Mouse (Mus musculus) limb, embryonic 14.5 days (tissue): ENCODE measurements around the gene Cfap221. TPM values are rescaled to one million over a fixed set of nuclear protein-coding genes. Genes with fewer than 3 reads are reported as not detected.

Source experiments
- ATAC-seq: fragments of 200-750 bp; cut with Nextera tagmentation; 2 replicates; pipeline ENCODE4 v1.8.0; 2017; ENCODE audit warnings: low read depth, moderate number of reproducible peaks, moderate TSS enrichment; ENCODE audit not compliant: low FRiP score
- DNase-seq: peaks from one replicate; pipeline ENCODE4 v3.0.0-alpha.2; 2015; ENCODE audit warnings: low spot score
- H3K27ac ChIP-seq: fragments of 300-500 bp; sonication (generic); replicated peaks from 2 replicates; pipeline ENCODE4 v1.5.1; 2014; ENCODE audit warnings: low read depth, mild to moderate bottlenecking, low read length, moderate library complexity, mixed read lengths
- H3K27me3 ChIP-seq: fragments of 300-500 bp; sonication (generic); 2 replicates; pipeline ENCODE4 v1.6.1; 2014; ENCODE audit warnings: low read length, mixed read lengths; ENCODE audit not compliant: control insufficient read depth, insufficient read depth
- H3K36me3 ChIP-seq: fragments of 300-500 bp; sonication (generic); 2 replicates; pipeline ENCODE4 v1.6.1; 2014; ENCODE audit warnings: mild to moderate bottlenecking, low read length, moderate library complexity, mixed read lengths; ENCODE audit not compliant: control insufficient read depth, insufficient read depth
- H3K4me1 ChIP-seq: fragments of 300-500 bp; sonication (generic); 2 replicates; pipeline ENCODE4 v1.6.1; 2014; ENCODE audit warnings: antibody characterized with exemption, low read length, mixed read lengths; ENCODE audit not compliant: control insufficient read depth, insufficient read depth
- H3K4me2 ChIP-seq: fragments of 300-500 bp; sonication (generic); replicated peaks from 2 replicates; pipeline ENCODE4 v1.6.1; 2014; ENCODE audit warnings: low read depth, mild to moderate bottlenecking, low read length, moderate library complexity; ENCODE audit not compliant: severe bottlenecking
- H3K4me3 ChIP-seq: fragments of 300-500 bp; sonication (generic); replicated peaks from 2 replicates; pipeline ENCODE4 v1.5.1; 2014; ENCODE audit warnings: low read length
- H3K9ac ChIP-seq: fragments of 300-500 bp; sonication (generic); 2 replicates; pipeline ENCODE4 v1.6.1; 2014; ENCODE audit warnings: mild to moderate bottlenecking, low read depth, low read length, moderate library complexity; ENCODE audit not compliant: severe bottlenecking
- H3K9me3 ChIP-seq: fragments of 300-500 bp; sonication (generic); 2 replicates; pipeline ENCODE4 v1.6.1; 2016; ENCODE audit warnings: low read length; ENCODE audit not compliant: control insufficient read depth
- POLR2A ChIP-seq: fragments of 200-500 bp; IDR thresholded peaks from 2 replicates; pipeline ENCODE4 v1.8.0; 2012; ENCODE audit warnings: inconsistent platforms, mild to moderate bottlenecking, moderate library complexity, borderline replicate concordance; ENCODE audit not compliant: insufficient read depth, insufficient read length; ENCODE audit errors: extremely low read depth
- WGBS: fragments of 180-500 bp; shearing (Covaris S2); extraction: QIAGEN DNeasy Blood & Tissue Kit; methylation state at CpG from one replicate; pipeline ENCODE4 v1.1.7; 2014; 5-methylcytosine and 5-hydroxymethylcytosine counted together
- polyA plus RNA-seq, 2 experiments: library from polyadenylated mRNA; depleted of rRNA in 1 of 2; stranded (reverse) in 1 of 2; unstranded in 1 of 2; fragments of >200 nt; fragmentation: Nextera tagmentation in 1 of 2; extraction: Ambion mirVana in 1 of 2; gene quantifications; 2 replicates each; pipeline versions ENCODE4 v1.2.1 to v1.2.3; 2012 to 2014

Gene Cfap221
- polyA plus RNA-seq, 2 experiments: 0.06 TPM; not detected in 1

GRCm38 (mm10) chr1:119902551-119903230 is 94.3 kb downstream of the Cfap221 start:
- 9% methylated on average over 8 of the region's 8 CpGs for WGBS
- H3K9ac ChIP-seq: no peak overlapping the region; the same call in 1 of the 2 replicates
- H3K4me1 ChIP-seq: peaks cover 11% of the 10 kb centered on the region
- no peak for TF ChIP-seq POLR2A
- no peak overlapping the region for H3K4me3 ChIP-seq
- no peak overlapping the region for H3K4me2 ChIP-seq
- no peak overlapping the region for H3K27ac ChIP-seq
- DNase-seq: peak; percentile 27
- no peaks in the 10 kb centered on the region for H3K36me3 ChIP-seq
- no peaks in the 10 kb centered on the region for H3K27me3 ChIP-seq
- H3K9me3 ChIP-seq: no peaks in the 10 kb centered on the region
- ATAC-seq: peak; percentile 38

GRCm38 (mm10) chr1:119899195-119900123 is 97.6 kb downstream of the Cfap221 start:
- Histone ChIP-seq H3K4me2 (no peak overlapping the region), H3K36me3 (no peaks in the 10 kb centered on the region), H3K4me3 (no peak overlapping the region), H3K9ac (no peak overlapping the region), H3K27me3 (no peaks in the 10 kb centered on the region), H3K27ac (no peak overlapping the region), H3K9me3 (no peaks in the 10 kb centered on the region), H3K4me1 (peaks cover 11% of the 10 kb centered on the region)
- WGBS: 75% methylated on average over 11 of the region's 11 CpGs
- ATAC-seq (0 out of 2 replicates have a peak, but pooled peaks have one; percentile 48), DNase-seq (peak; percentile 13)
- TF ChIP-seq POLR2A: no peak

- WGBS: 40% methylated on average over 6 of the region's 6 CpGs
These were observed 102.1 kb downstream of the Cfap221 start for GRCm38 (mm10) chr1:119894936-119895335.

GRCm38 (mm10) chr1:119893600-119893999 is 103.4 kb downstream of the Cfap221 start:
- H3K4me1 ChIP-seq: no peaks in the 10 kb centered on the region
- no peak overlapping the region for H3K4me2 ChIP-seq
- no peaks in the 10 kb centered on the region for H3K36me3 ChIP-seq
- H3K4me3 ChIP-seq: no peak overlapping the region
- H3K27ac ChIP-seq: no peak overlapping the region
- DNase-seq: no peak
- ATAC-seq: no peak
- H3K27me3 ChIP-seq: no peaks in the 10 kb centered on the region
- no peak overlapping the region for H3K9ac ChIP-seq
- WGBS: 86% methylated on average over 3 of the region's 3 CpGs
- no peak for TF ChIP-seq POLR2A
- no peaks in the 10 kb centered on the region for H3K9me3 ChIP-seq

More at GRCm38 (mm10) chr1:119894936-119895335, 102.1 kb downstream of the Cfap221 start:
- Histone ChIP-seq H3K27ac (no peak overlapping the region), H3K4me2 (no peak overlapping the region), H3K27me3 (no peaks in the 10 kb centered on the region), H3K9ac (no peak overlapping the region), H3K4me3 (no peak overlapping the region), H3K4me1 (no peaks in the 10 kb centered on the region), H3K36me3 (no peaks in the 10 kb centered on the region), H3K9me3 (no peaks in the 10 kb centered on the region)
- TF ChIP-seq POLR2A: no peak
- ATAC-seq (peak; percentile 53), DNase-seq (peak; percentile 40)

GRCm38 (mm10) chr1:119892933-119893332 is 104.1 kb downstream of the Cfap221 start:
- Histone ChIP-seq H3K27me3 (no peaks in the 10 kb centered on the region), H3K27ac (no peak overlapping the region), H3K9ac (no peak overlapping the region), H3K36me3 (no peaks in the 10 kb centered on the region), H3K9me3 (no peaks in the 10 kb centered on the region), H3K4me3 (no peak overlapping the region), H3K4me2 (no peak overlapping the region), H3K4me1 (no peaks in the 10 kb centered on the region)
- TF ChIP-seq POLR2A: no peak
- ATAC-seq (no peak), DNase-seq (no peak)
- WGBS: 66% methylated on average over 6 of the region's 6 CpGs
